In genomic region chr5:38158501-38158946, GRCm38 (mm10) we compare ENCODE assay signal across 7 mouse cellular contexts. TPM values are rescaled to one million over a fixed set of nuclear protein-coding genes. Genes with fewer than 3 reads are reported as not detected.
DNase-seq lines count a peak whose midpoint lies in the region; ATAC-seq and TF ChIP-seq lines count a peak whose summit lies in the region.

No protein-coding gene starts in this region.

- no peaks in the 10 kb centered on the region for H3K4me1 ChIP-seq in lung, embryonic 14.5 days (ENCODE audit: insufficient read depth)
- H3K4me1 ChIP-seq in hindbrain, embryonic 14.5 days (replicated peaks; ENCODE audit: control insufficient read depth, insufficient read depth, low read length), result peaks cover 48% of the 10 kb centered on the region
- peaks cover 42% of the 10 kb centered on the region for H3K4me1 ChIP-seq in midbrain, embryonic 12.5 days

- no peaks in the 10 kb centered on the region for H3K9me3 ChIP-seq in lung, embryonic 14.5 days (ENCODE audit: low read depth, low read length)
- no peaks in the 10 kb centered on the region for H3K9me3 ChIP-seq in hindbrain, embryonic 14.5 days (ENCODE audit: control insufficient read depth, low read length)
- no peaks in the 10 kb centered on the region for H3K9me3 ChIP-seq in midbrain, embryonic 12.5 days

- peaks cover 18% of the 10 kb centered on the region; the same call in 1 of the 2 replicates for H3K36me3 ChIP-seq in lung, embryonic 14.5 days (ENCODE audit: insufficient read depth)
- peaks cover 43% of the 10 kb centered on the region for H3K36me3 ChIP-seq in hindbrain, embryonic 14.5 days (replicated peaks; ENCODE audit: control insufficient read depth, insufficient read depth)
- H3K36me3 ChIP-seq in midbrain, embryonic 12.5 days, result peaks cover 40% of the 10 kb centered on the region

- peaks cover 16% of the 10 kb centered on the region for H3K27me3 ChIP-seq in lung, embryonic 14.5 days (ENCODE audit: insufficient read depth, low read length)
- no peaks in the 10 kb centered on the region for H3K27me3 ChIP-seq in hindbrain, embryonic 14.5 days (ENCODE audit: control insufficient read depth, insufficient read depth, low read length)
- peaks cover 31% of the 10 kb centered on the region for H3K27me3 ChIP-seq in midbrain, embryonic 12.5 days

- peak overlapping the region; percentile 71 for H3K4me3 ChIP-seq in lung, embryonic 14.5 days (ENCODE audit: low read depth, low read length)
- H3K4me3 ChIP-seq in hindbrain, embryonic 14.5 days (replicated peaks; ENCODE audit: low read length), result peak overlapping the region; percentile 94
- peak overlapping the region; percentile 88 for H3K4me3 ChIP-seq in midbrain, embryonic 12.5 days

- TF ChIP-seq CTCF in lung, embryonic 14.5 days (IDR thresholded peaks at IDR 0.05; ENCODE audit: low read depth), result no peak

- peak overlapping the region; percentile 78 for H3K4me2 ChIP-seq in lung, embryonic 14.5 days
- peak overlapping the region; percentile 94 for H3K4me2 ChIP-seq in hindbrain, embryonic 14.5 days (replicated peaks)
- peak overlapping the region; percentile 76 for H3K4me2 ChIP-seq in midbrain, embryonic 12.5 days (replicated peaks)

- peak; percentile 47 for ATAC-seq in lung, embryonic 14.5 days (ENCODE audit: insufficient read depth)
- ATAC-seq in hindbrain, embryonic 14.5 days (ENCODE audit: low FRiP score), result peak; percentile 51
- ATAC-seq in midbrain, embryonic 12.5 days (ENCODE audit: low FRiP score, low read depth), result peak; percentile 55

- DNase-seq in lung, embryonic 14.5 days, result peak; percentile 3
- DNase-seq in lung, postnatal 36 days, result no peak
- peak; percentile 37 for DNase-seq in embryo, embryonic 9.5 days (ENCODE audit: extremely low spot score)
- peak; percentile 66 for DNase-seq in hindbrain, embryonic 14.5 days (ENCODE audit: low spot score)
- DNase-seq in adrenal gland, adult 8-10 months, result no peak
- no peak for DNase-seq in adrenal gland, postnatal 36 days

- peak overlapping the region; percentile 73 for H3K9ac ChIP-seq in lung, embryonic 14.5 days
- H3K9ac ChIP-seq in hindbrain, embryonic 14.5 days, result peak overlapping the region; percentile 100
- H3K9ac ChIP-seq in midbrain, embryonic 12.5 days (replicated peaks), result peak overlapping the region; percentile 97

- no peak overlapping the region for H3K27ac ChIP-seq in lung, embryonic 14.5 days (ENCODE audit: low read depth)
- peak overlapping the region; percentile 99 for H3K27ac ChIP-seq in hindbrain, embryonic 14.5 days
- H3K27ac ChIP-seq in midbrain, embryonic 12.5 days (replicated peaks), result peak overlapping the region; percentile 93

- 2% methylated on average over 17 of the region's 17 CpGs for WGBS in lung, embryonic 14.5 days
- under 1% methylated on average over 17 of the region's 17 CpGs for WGBS in hindbrain, embryonic 14.5 days
- WGBS in midbrain, embryonic 12.5 days, result 2% methylated on average over 17 of the region's 17 CpGs

RNA-seq across cellular contexts. Expression of gene Nsg1, which starts 1.2 kb away (rescaled TPM):
- polyA plus RNA-seq in lung, embryonic 14.5 days (2014; fragmentation: Nextera tagmentation; extraction: Ambion mirVana), result 18.2 and 23.6 TPM in 2 replicates
- polyA plus RNA-seq in hindbrain, embryonic 14.5 days (2014; fragmentation: Nextera tagmentation; extraction: Ambion mirVana), result 311 and 362 TPM in 2 replicates
- polyA plus RNA-seq in midbrain, embryonic 12.5 days (2016; fragmentation: Nextera tagmentation; extraction: Ambion mirVana), result 369 and 382 TPM in 2 replicates
- total RNA-seq in adrenal gland, adult 8-10 months (2022), result 10 to 100 TPM; 46.7 to 97.5 (median 70.7) TPM
- total RNA-seq in adrenal gland, postnatal 36 days (2021), result 10 to 100 TPM; 43.2 to 53.4 TPM

Comparison
In these comparisons a context has a peak if more than half of its experiments do, and no peak if none do; other contexts are left out.
1. DNase-seq: peak in lung, embryonic 14.5 days (single experiment), embryo, embryonic 9.5 days (single experiment) and hindbrain, embryonic 14.5 days (single experiment); none in lung, postnatal 36 days (single experiment), adrenal gland, adult 8-10 months (single experiment) and adrenal gland, postnatal 36 days (0 of 2).
2. RNA of gene Nsg1, which starts 1.2 kb away (polyA plus RNA-seq): 369 to 382 TPM in midbrain, embryonic 12.5 days and 311 to 362 TPM in hindbrain, embryonic 14.5 days; 18.2 to 23.6 TPM in lung, embryonic 14.5 days; every median in the first group is over 10 times any median in the second.
3. Peak in every context shown above with its lines, with median percentiles within 50 percentile points of each other: ATAC-seq, H3K4me2 ChIP-seq, H3K4me3 ChIP-seq and H3K9ac ChIP-seq.